In genomic region chr9:37613182-37613910, GRCm38 (mm10) we compare ENCODE assay signal across 8 mouse cellular contexts. TPM values are rescaled to one million over a fixed set of nuclear protein-coding genes. Genes with fewer than 3 reads are reported as not detected.
DNase-seq lines count a peak whose midpoint lies in the region; ATAC-seq lines count a peak whose summit lies in the region.

Gene Spa17, minus strand, starts transcription at chr9:37613722.

- peaks cover 0 to 5% of the 10 kb centered on the region in 2 experiments; a peak in 1 of 4 replicates for H3K4me1 ChIP-seq in heart, embryonic 14.5 days (ENCODE audit: control insufficient read depth in 2 of 2, insufficient read depth in 2 of 2, low read length in 2 of 2)
- peaks cover 26% of the 10 kb centered on the region for H3K4me1 ChIP-seq in liver, embryonic 13.5 days (replicated peaks)
- peaks cover 9% of the 10 kb centered on the region for H3K4me1 ChIP-seq in stomach, embryonic 16.5 days (ENCODE audit: control insufficient read depth, insufficient read depth, low read length)

- H3K27ac ChIP-seq in heart, embryonic 14.5 days (replicated peaks in 1 of 2; ENCODE audit: control insufficient read depth in 1 of 2, insufficient read depth in 1 of 2, low read depth in 2 of 2, low read length in 2 of 2), result peak within 1 kb of the TSS; percentile 89
- peak within 1 kb of the TSS; percentile 70 for H3K27ac ChIP-seq in liver, embryonic 13.5 days
- H3K27ac ChIP-seq in stomach, embryonic 16.5 days (ENCODE audit: low read length), result peak within 1 kb of the TSS; percentile 65

- peak within 1 kb of the TSS; percentile 83 for H3K4me2 ChIP-seq in heart, embryonic 14.5 days (ENCODE audit: low read length)
- peak within 1 kb of the TSS; percentile 91 for H3K4me2 ChIP-seq in liver, embryonic 13.5 days
- H3K4me2 ChIP-seq in stomach, embryonic 16.5 days (ENCODE audit: low read depth, low read length), result peak within 1 kb of the TSS; percentile 59

- under 1% methylated on average over 45 of the region's 45 CpGs for WGBS in heart, embryonic 14.5 days
- WGBS in liver, embryonic 13.5 days (ENCODE audit: insufficient replicate concordance), result under 1% methylated on average over 45 of the region's 45 CpGs
- under 1% methylated on average over 45 of the region's 45 CpGs for WGBS in stomach, embryonic 16.5 days

- ATAC-seq in CD4-positive, CD25-positive, alpha-beta regulatory T cell, adult 4 months, result peak; percentile 87
- peak; percentile 98 for ATAC-seq in heart, embryonic 14.5 days (ENCODE audit: insufficient number of reproducible peaks, insufficient read depth, low FRiP score, low read depth)
- peak; percentile 96 for ATAC-seq in liver, embryonic 13.5 days (ENCODE audit: low read depth)
- peak; percentile 99 for ATAC-seq in stomach, embryonic 16.5 days (ENCODE audit: insufficient read depth, low FRiP score)

- no peaks in the 10 kb centered on the region for H3K9me3 ChIP-seq in heart, embryonic 14.5 days (ENCODE audit: control insufficient read depth, low read length)
- no peaks in the 10 kb centered on the region for H3K9me3 ChIP-seq in liver, embryonic 13.5 days (replicated peaks)
- H3K9me3 ChIP-seq in stomach, embryonic 16.5 days (replicated peaks; ENCODE audit: control insufficient read depth, low read length), result no peaks in the 10 kb centered on the region

- DNase-seq in c-Kit-negative CD71-positive TER-119-positive erythroid progenitor cells, embryonic 14.5 days (ENCODE audit: low read depth, low spot score), result peak; percentile 69
- peak; percentile 69 for DNase-seq in fibroblast of lung, adult 2 months (ENCODE audit: low read depth)
- peak; percentile 94 for DNase-seq in kidney, postnatal 14 days
- DNase-seq in liver, embryonic 13.5 days, result peak; percentile 83
- DNase-seq in neural tube, embryonic 10.5 days (ENCODE audit: extremely low spot score, low spot score), result peak; percentile 87

- H3K4me3 ChIP-seq in heart, embryonic 14.5 days (ENCODE audit: control insufficient read depth in 1 of 2, insufficient read depth in 1 of 2, low read depth in 1 of 2, low read length in 2 of 2), result peak within 1 kb of the TSS; percentile 71 to 87
- peak within 1 kb of the TSS; percentile 75 for H3K4me3 ChIP-seq in liver, embryonic 13.5 days (replicated peaks)
- peak within 1 kb of the TSS; percentile 76 for H3K4me3 ChIP-seq in stomach, embryonic 16.5 days (replicated peaks; ENCODE audit: low read length)

- peak within 1 kb of the TSS; percentile 81 for H3K9ac ChIP-seq in heart, embryonic 14.5 days (ENCODE audit: low read length)
- peak within 1 kb of the TSS; percentile 78 for H3K9ac ChIP-seq in liver, embryonic 13.5 days
- H3K9ac ChIP-seq in stomach, embryonic 16.5 days (ENCODE audit: low read length), result peak within 1 kb of the TSS; percentile 72

- H3K36me3 ChIP-seq in heart, embryonic 14.5 days (ENCODE audit: control insufficient read depth, insufficient read depth, low read length), result no peaks in the 10 kb centered on the region
- H3K36me3 ChIP-seq in liver, embryonic 13.5 days, result no peaks in the 10 kb centered on the region
- no peaks in the 10 kb centered on the region for H3K36me3 ChIP-seq in stomach, embryonic 16.5 days (ENCODE audit: control insufficient read depth, insufficient read depth, low read length)

- H3K27me3 ChIP-seq in heart, embryonic 14.5 days (ENCODE audit: control insufficient read depth, insufficient read depth, low read length), result no peaks in the 10 kb centered on the region
- no peaks in the 10 kb centered on the region for H3K27me3 ChIP-seq in liver, embryonic 13.5 days
- no peaks in the 10 kb centered on the region for H3K27me3 ChIP-seq in stomach, embryonic 16.5 days (ENCODE audit: control insufficient read depth, insufficient read depth, low read length)

RNA-seq across cellular contexts. Expression of gene Spa17, which starts in this region (rescaled TPM):
- under 1 TPM in 1 of 2 experiments, not detected in 1; 0.97 TPM for polyA plus RNA-seq in CD4-positive, CD25-positive, alpha-beta regulatory T cell, adult 4 months (2017; shearing (Covaris generic))
- polyA plus RNA-seq in heart, embryonic 14.5 days (2014; fragmentation: Nextera tagmentation; extraction: Ambion mirVana), result 6.6 and 7.3 TPM in 2 replicates
- 2.4 and 2.8 TPM in 2 replicates for polyA plus RNA-seq in liver, embryonic 13.5 days (2015; fragmentation: Nextera tagmentation; extraction: Ambion mirVana)
- 4.7 and 5.7 TPM in 2 replicates for polyA plus RNA-seq in stomach, embryonic 16.5 days (2015; fragmentation: Nextera tagmentation; extraction: Ambion mirVana)

Comparison
In these comparisons a context has a peak if more than half of its experiments do, and no peak if none do; other contexts are left out.
1. Peak in every context shown above with its lines: DNase-seq, ATAC-seq, H3K4me3 ChIP-seq and H3K27ac ChIP-seq.
2. Peak in ATAC-seq in CD4-positive, CD25-positive, alpha-beta regulatory T cell, adult 4 months; RNA of the gene not detected or under 1 TPM.